Mouse (Mus musculus) cerebral cortex, adult 2 months (tissue): ENCODE results near the gene Fgfr2.

ENCODE experiments used
- WGBS: fragments of 180-500 bp; shearing (Covaris S2); methylation state at CpG from one replicate; pipeline ENCODE4 v1.1.7; 2018; 5-methylcytosine and 5-hydroxymethylcytosine counted together

Gene Fgfr2

DNA sequence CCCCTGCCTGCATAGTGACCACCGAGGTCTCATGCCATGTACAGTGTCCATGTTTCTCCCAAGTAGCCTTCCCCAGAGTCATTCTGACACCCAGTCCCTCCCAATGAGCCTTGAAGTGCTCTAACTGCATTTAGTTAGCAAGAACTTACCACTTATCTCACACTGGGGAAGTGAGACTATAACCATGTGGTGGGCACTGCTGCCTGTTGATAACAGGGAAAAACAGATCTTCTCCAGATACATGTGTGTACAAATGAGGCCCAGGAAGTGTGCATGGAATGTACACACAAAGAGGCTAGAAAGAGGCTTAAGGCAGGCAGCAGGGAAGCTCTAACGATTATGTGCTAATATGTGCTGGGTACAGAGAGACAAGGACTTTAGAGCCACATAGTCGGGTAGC is 629.5 kb downstream of the Fgfr2 start:
- WGBS, result 82% methylated on average over 3 of the region's 3 CpGs

DNA sequence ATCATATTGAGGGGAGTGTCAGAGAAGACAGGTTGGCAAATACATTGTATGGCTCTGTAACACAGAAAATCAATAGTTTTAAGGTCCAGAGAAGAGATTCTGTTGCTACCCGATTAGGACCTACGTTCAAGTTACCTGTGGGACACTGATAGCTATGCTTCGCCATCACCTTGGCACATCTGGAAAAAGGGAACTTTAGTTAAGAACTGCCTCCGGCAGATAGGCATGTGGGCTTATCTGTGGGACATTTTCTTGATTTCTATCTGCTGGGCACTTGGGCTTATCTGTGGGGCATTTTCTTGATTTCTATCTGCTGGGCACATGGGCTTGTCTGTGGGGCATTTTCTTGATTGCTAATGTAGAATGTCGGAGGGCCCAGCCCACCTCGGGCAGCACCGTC is 631.2 kb downstream of the Fgfr2 start:
- WGBS, result 94% methylated on average over 7 of the region's 7 CpGs

DNA sequence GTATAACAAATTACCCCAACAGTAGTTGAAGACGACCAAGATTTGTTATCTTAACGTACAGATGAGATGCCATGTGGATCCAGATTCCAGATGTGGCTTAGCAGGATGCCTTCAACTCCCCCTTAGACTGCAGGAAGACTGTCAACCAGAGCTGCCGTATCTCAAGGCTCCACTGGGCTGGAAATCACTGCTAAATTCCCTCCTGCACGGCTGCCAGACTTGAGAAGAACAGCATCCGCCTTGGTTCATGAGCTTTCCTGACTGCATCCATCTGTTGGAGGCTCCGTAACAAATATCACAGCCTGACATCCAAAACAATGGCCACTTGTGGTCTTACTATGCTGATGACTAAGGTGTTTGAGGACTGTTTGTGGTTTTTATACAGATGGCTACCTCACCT is 635.8 kb downstream of the Fgfr2 start:
- 48% methylated on average over 6 of the region's 6 CpGs for WGBS

DNA sequence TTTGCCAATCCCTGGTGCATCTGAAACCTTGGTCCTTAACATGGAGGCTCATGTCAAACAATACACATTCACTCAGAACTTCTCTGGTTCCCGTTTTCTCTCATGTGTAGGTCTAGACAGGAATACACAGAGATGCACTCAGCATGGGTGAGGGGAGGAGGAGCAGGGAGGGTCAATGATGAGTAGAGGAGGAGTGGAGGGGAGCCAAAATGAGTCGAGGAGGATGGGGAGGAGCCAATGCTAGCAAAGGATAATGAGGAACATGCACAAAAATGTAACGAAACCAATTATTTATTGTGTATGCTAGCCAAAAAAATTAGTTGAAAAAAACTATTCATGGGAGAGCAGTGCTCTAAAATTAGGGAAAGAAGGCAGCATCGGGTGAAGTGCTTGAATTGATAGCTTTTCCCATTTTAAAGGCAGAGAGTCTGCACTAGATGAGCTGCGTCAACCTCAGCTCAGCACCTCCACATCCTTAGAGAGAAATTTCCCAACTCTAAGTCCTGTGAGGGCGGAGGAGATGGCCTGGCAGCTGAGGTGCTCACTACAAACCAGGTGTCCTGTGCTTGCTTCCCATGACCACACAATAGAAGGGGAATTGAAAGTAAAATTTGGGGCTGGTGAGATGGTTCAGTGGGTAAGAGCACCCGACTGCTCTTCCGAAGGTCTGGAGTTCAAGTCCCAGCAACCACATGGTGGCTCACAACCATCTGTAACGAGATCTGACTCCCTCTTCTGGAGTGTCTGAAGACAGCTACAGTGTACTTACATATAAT is 636.6 kb downstream of the Fgfr2 start:
- WGBS, result 72% methylated on average over 9 of the region's 9 CpGs

DNA sequence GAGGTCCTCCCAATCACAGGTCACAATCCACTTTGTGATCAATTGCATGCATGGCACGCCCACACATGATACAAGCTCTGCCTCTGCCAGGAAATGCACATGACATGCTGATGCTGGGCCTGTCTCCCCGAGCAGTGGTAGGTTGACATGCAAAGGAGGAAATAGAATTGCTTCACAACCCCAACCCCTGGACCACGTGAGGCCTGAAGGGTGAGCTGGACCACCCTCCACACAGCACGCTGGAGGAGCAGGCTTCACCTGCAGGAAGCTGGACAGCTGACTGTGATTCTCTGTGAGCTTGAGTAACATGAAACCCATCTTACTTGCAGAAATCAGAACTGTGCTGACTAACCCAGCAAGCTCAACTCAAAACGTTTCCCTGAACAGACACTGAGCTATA is 638.7 kb downstream of the Fgfr2 start:
- 71% methylated on average over 5 of the region's 5 CpGs for WGBS

DNA sequence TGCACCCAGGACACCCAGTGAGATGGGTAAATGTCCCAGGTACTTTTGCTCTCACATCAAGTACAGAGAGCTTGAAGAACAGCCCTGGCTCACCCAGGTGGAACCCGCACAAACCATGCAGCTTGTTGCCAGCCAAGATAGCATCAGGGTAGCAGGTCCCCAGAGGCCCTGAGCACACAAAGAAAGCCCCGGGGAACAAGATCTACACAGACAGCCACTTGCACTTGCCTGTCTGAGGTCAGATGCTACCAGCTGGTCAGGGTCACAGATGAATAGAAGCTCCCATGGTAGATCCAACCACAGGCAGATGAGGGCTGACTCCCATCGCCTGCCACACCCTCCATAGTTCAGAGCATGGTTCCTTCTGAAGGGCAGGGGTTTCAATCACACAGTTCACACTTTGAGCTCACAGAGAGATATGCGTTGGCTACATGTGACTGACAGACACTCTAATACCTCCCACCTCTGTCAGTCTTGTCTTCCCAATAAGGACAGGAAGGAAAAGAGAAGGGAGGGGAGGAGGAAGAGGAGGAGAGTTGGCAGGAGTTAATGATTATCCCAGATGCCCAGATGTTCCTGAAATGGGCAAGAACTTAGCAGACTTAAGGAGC is 642.3 kb downstream of the Fgfr2 start:
- 85% methylated on average over 4 of the region's 4 CpGs for WGBS

DNA sequence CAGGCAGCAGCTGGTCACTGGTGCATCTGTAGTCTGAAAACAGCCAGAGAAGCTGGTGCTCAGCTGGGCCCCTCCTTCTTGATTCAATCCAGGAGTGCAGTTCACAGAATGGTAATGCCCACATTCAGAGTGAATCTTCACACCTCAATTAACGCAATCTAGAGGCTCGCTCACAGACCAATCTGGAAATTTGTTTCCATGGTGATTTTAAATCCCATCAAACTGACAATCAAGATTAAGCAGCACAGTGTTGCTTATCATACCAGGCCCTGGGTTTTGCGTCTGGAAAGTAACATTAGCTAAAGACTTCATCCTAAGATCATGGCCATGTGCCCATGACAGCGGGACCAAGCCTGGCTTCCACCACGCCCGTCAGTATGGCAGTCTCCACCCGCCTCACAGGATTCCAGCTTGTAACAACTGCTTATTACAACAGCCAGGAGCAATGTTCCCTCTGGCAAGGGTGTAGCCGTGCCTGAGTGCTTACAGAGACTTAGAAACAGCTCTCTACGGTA is 644.8 kb downstream of the Fgfr2 start:
- WGBS, result 63% methylated on average over 9 of the region's 9 CpGs

DNA sequence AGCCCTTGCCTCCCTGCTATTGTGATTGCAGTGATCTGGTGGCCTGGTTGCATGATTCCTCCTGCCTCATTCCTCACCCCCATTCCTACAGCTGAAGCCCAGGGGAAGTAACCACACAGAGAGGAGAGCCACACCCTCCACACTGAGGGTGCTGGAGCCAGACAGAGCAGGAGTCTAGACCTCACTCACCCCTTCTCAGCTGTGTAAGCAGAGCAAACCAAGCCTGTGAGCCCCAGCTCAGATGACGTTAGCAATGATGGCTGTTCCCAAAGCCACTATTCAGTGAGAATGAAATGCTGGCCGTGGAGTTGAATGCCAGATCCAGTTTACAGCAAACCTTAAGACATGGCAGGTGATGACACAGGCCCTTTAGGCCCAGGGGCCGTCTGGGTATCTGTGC is 645.4 kb downstream of the Fgfr2 start:
- 81% methylated on average over 3 of the region's 3 CpGs for WGBS

DNA sequence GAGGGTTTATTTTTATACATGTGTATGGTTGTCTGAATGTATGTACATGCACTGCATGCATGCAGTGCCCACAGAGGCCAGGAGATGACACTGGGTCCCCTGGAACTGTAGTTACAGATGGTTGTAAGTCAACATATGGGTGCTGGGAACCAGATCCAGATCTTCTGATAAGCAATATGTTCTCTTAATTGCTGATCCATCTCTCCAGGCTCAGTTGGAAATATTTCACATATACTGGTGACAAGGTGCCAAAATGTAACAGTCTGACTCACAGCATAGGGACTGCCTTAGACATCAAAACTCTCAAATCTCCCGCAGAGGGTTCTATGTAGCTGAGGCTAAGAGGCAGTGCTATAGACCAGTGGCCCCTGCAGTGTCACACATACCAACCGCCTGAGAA is 646.7 kb downstream of the Fgfr2 start:
- WGBS, result 88% methylated on average over 2 of the region's 2 CpGs

DNA sequence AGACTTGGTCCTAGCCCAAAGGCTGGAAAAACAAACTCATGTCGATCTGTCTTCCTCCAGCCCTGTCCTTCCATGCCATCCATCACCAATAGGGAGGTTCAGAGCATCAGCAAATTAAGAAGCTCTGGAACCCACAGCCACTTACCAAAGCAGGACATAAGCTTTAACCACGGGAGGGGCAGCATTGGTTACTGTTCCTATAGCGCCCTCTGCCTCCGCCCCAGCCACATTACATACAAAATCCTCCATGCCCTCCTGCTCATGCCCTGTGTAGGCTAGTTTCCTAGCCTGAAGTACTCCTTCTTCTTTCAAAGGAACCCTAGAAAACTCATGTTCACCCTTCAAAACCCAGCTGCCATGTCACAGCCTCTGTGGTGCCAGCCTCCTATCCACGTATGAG is 648.1 kb downstream of the Fgfr2 start:
- WGBS, result 42% methylated on average over 5 of the region's 5 CpGs

DNA sequence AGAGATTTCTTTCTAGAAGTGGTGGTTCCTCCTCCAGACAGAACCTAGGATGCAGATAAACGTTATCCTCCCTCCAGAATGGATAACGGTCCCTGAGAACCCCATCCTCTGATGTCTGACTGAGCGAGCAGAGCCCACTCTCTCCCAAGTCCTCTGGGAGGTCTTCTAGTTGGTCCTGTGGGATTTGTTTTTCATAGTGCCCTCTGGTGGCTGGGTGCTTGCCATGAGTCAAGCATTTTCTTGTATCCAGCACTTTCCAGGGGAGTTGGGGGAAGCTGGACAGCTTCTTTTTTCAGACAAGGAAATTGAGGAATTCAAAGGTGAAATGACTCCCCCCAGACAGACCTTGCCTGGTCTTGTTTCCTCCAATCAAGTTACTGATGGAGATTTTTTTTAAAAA is 651.8 kb downstream of the Fgfr2 start:
- WGBS, result 55% methylated on average over 3 of the region's 3 CpGs

DNA sequence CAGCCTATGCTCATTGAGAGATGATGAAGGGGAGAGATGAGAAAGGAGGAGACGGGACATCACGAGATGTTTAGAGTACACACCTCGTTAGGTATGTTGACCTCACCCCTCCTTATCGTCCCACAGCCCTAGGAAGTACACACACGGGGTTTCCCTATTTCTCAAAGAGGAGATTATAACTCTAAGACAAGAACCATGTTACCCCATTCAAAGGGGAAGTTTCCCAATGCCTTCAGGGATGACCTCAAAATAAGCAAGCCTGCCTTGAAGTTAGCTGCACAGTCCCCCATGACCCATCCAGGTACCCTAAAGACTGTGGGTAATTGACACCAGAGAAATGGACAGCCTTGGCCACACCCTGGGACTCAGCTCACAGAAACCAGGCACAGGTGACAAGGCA is 657.3 kb downstream of the Fgfr2 start:
- 91% methylated on average over 5 of the region's 5 CpGs for WGBS

DNA sequence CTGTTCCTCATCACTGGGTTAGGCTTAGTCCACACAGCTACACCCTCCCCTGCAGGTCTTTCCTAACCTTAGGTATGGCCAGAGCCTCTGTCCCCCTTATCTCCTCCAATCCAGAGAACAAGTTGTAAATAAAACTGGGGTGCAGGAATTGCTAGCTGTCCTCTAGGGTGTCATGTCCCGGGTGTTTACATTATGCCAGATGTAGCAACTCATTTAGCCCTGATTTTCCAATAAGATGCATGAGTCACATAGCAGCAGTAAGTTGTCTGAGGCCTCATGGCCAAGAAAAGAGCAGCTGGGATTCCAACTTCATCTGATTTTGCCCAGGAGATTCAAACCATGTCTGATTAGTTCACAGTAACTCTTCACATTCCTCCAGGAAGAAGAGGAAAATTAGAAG is 658.3 kb downstream of the Fgfr2 start:
- 78% methylated on average over 1 of the region's 1 CpGs for WGBS

DNA sequence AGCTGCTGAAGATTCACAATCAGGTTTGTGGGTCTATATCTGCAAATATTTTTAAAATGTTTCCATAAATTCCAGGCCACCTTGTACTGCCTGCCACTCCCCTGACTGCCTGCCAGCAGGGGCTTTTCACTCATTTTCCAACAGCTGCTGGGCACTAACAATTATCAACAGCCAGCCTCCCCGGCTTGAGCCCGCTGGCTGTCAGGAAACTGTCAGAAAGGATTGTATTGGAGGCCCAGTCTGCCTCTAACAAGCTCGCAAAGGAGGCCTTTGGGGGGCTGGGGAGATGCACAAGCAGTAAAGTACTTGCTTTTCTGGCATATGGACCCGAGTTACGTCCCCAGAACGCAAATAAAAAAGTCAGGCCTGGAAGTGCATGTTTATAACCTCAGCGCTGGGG is 664.7 kb downstream of the Fgfr2 start:
- 79% methylated on average over 7 of the region's 7 CpGs for WGBS

DNA sequence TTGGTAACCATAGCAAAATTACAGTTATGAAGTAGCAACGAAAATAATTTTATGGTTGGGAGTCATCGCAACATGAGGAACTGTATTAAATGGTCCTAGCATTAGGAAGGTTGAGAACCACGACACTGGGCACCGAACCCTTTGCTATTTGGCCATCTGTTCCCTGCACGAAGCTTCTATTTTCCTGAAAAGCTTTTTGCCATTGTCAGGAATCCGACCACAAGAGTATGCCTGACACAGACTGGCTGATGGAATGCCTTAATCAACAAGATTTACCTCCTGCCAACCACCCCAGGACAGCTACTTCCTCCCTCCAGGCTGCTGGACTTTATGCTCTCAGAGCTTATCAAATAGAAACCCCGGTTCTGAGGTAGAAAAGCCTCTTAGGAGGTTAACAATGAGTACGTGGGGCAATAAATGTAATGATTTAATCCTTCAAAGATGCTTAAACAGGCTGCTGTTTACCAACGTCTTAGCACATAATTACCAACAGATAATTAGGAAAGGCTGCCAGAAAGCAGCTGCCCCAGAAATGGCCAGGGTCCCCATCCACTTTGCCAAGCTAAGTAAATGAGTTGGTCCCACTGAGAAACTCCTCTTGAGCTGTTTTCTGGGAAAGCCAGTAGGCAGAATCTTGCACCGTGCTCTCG is 668.0 kb downstream of the Fgfr2 start:
- WGBS, result 67% methylated on average over 11 of the region's 11 CpGs

DNA sequence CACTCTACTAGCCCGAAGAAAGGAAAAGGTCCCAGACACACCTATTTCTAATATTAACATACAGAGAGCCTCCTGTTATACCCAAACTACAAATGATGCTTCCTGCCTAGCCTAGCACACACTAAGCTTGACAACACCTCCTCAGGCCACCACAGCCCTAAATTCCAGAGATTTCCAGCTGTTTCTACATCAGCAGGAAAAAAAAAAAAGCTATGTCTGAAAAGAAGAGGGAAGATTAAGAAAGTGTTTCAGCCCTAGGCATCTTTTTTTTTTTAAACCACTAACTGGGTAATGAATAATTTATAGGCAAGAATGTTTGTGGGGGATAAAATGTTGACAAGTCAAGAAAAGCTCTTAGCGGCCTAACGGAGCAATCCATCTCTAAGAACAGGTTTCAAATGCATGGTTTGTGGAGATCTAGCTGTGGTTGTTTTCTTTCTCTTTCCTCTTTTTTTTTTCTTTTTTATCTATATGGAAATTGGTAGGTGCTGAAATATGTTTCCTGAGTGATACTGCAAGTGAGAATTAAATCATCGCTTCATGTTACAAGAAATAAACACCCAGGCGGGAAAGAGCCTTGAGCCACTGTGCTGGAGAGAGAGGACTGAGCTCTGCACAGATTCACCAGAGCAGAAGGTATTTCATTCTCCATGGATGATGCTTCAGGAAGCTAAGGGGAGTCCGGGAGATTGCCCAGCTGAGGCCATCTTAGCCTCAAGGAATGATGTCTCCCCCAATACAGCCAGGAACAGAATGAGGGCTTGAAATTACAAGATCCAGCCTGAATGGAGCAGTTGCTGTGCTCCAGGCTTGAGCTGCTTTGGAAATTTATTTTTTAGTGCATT is 673.0 kb downstream of the Fgfr2 start:
- 59% methylated on average over 6 of the region's 6 CpGs for WGBS

DNA sequence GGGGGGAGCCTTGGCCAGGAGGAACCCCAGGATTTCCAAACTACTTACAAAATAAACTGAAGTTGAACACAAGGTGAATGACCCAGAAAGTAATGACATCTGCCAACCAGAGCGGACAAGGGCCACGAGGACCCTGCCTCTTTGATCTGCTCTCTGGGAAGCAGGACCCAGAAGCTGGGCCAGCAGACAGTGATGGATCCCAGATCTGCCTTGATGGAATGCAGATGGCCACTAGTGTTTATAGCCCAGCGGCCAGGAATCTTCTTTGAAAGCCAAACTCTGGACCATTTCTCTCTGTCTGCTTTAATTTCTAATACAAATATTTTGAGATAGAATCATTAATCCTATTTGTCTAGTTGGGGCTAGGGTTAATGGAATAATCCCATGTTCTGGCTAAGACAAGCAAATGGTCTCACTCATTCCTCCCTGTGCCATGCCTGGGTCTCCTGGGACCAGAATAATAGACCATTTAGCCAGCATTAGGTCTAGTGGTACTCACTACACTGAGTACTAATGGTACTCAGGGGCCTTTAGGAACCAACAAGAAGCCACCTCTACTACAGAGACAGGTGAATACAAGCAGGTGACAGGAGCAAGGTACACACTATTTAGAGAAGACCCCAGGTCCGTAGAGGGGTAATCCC is 674.5 kb downstream of the Fgfr2 start:
- WGBS, result 91% methylated on average over 4 of the region's 4 CpGs

DNA sequence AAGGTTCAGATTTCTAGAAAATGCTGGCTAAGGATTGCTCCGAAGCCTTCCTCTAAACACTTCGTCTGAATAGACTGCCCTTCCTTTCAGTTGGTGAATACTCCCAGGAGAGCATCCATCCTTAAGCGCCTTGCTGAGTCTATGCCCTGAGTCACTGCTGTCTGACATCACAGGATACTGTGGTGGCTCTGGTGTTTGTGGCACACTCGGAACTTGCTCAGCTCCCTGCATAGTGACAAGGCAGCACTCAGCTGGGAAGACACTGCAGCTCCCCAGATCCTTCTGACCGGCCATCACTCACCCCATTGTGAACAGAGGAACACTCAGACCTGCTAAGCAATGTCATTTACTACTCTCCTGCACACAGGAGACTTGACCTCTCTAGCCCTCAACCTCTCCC is 675.6 kb downstream of the Fgfr2 start:
- WGBS, result 77% methylated on average over 5 of the region's 5 CpGs

DNA sequence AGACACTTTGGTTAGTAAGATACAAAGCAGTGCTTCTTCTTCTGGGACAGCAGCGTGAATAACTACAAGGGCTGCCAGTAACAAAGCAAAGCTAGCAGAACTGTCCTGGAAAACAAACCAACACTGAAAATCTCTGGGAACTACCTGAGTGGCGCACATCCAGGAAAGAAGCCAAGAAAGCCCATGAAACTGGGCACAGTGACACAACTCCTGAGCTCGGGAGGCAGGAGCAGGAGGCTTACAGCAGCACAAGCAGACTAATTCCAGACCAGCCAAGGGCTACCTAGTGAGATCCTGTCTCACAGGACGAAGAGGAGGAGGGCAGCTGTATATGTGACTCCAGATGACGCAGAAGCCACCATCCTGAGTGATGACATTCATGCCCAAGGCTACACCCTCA is 676.3 kb downstream of the Fgfr2 start:
- 68% methylated on average over 5 of the region's 5 CpGs for WGBS

DNA sequence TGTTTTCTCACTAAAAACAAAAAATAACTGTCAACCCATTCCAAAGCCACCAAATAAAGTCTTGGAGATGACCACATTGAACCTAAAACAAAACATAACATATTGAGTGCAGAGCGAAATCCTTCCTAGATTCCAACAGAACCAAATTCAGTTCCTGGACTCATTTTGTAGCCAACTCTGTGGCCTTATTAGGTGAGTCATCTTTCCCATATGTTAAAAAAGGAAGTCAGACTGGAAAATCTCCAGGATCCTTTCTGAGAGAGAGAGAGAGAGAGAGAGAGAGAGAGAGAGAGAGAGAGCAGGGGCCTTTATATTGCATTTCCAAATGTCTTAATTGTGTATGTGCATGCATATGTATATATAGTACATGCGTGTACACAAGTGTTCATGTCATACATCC is 678.9 kb downstream of the Fgfr2 start:
- WGBS, result 82% methylated on average over 2 of the region's 2 CpGs

DNA sequence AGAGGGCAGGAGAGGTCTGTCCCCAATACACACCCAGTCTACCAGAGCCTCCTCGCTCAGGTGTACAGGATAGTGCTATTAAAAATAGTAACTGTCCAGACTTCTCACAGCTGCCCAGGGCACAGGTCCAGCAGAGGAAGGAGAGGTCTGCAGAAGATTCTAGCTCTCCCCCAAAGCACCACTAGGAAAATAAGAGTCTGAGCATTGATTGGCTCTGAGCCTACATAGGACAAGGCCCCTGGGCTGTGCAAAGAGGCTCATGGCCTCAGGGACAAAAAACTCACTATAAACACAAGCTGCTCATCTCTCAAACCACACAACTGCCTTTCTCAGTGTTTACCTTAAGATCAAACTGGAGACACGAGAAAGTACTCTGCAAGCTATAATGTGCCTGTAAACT is 679.4 kb downstream of the Fgfr2 start:
- 78% methylated on average over 2 of the region's 2 CpGs for WGBS

DNA sequence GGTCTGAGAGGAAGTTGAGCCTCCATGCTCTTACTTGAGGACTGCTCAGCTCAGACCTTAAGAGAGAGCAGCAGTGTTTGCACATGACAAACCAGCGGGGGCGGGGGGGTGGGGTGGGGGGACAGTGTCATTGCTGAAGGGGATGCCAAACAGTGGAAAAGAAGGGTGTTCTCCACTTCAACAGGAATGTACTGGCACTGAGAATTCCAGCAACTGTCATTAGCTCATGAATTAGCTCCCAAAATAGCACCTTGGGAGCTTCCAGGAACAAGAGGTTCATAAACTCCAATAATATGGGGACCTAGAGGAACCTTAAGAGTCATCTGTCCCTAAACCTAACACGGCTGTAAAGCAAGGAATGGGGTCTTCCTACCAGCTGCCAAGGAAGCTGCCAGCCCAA is 680.0 kb downstream of the Fgfr2 start:
- 95% methylated on average over 3 of the region's 3 CpGs for WGBS
